Mouse (Mus musculus) liver, embryonic 14.5 days (tissue): ENCODE data around the gene Prkab1. TPM values are rescaled to one million over a fixed set of nuclear protein-coding genes. Genes with fewer than 3 reads are reported as not detected.

ENCODE experiments used
- ATAC-seq: fragments of 200-750 bp; cut with Nextera tagmentation; 2 replicates; pipeline ENCODE4 v1.8.0; 2017; ENCODE audit warnings: moderate number of reproducible peaks, mild to moderate bottlenecking, moderate library complexity; ENCODE audit not compliant: insufficient read depth
- DNase-seq, 3 experiments: peaks; one replicate each; pipeline ENCODE4 v3.0.0-alpha.2; 2012 to 2013; ENCODE audit warnings: low read depth in 3 of 3, low spot score in 3 of 3
- H3K27ac ChIP-seq: fragments of 300-500 bp; sonication (generic); 2 replicates; pipeline ENCODE4 v1.5.1; 2014; ENCODE audit warnings: moderate library complexity, mild to moderate bottlenecking, control low read depth, inconsistent platforms
- H3K27me3 ChIP-seq: fragments of 300-500 bp; sonication (generic); 2 replicates; pipeline ENCODE4 v1.6.1; 2014; ENCODE audit warnings: mild to moderate bottlenecking, low read length, moderate library complexity; ENCODE audit not compliant: control insufficient read depth, insufficient read depth
- H3K36me3 ChIP-seq: fragments of 300-500 bp; sonication (generic); replicated peaks from 2 replicates; pipeline ENCODE4 v1.6.1; 2014; ENCODE audit warnings: low read depth; ENCODE audit not compliant: control insufficient read depth, insufficient read depth
- H3K4me1 ChIP-seq, 2 experiments: fragments of 200-500 bp in 1 of 2; fragments of 300-500 bp in 1 of 2; sonication (generic) in 1 of 2; replicated peaks; 2 replicates each; pipeline ENCODE4 v1.6.1; 2012 to 2014; ENCODE audit warnings: antibody characterized with exemption in 1 of 2, inconsistent platforms in 1 of 2, low read length in 1 of 2; ENCODE audit not compliant: control insufficient read depth in 2 of 2, insufficient read depth in 2 of 2
- H3K4me2 ChIP-seq: fragments of 300-500 bp; sonication (generic); 2 replicates; pipeline ENCODE4 v1.6.1; 2014; ENCODE audit warnings: low read depth, mild to moderate bottlenecking, control low read depth, moderate library complexity
- H3K4me3 ChIP-seq, 2 experiments: fragments of 200-500 bp in 1 of 2; fragments of 300-500 bp in 1 of 2; sonication (generic) in 1 of 2; 2 replicates each; pipeline ENCODE4 v1.5.1; 2012 to 2014; ENCODE audit warnings: low read depth in 2 of 2, low read length in 2 of 2, mild to moderate bottlenecking in 2 of 2, control low read depth in 1 of 2, inconsistent platforms in 1 of 2, moderate library complexity in 1 of 2; ENCODE audit not compliant: insufficient read depth in 1 of 2
- H3K9ac ChIP-seq: fragments of 300-500 bp; sonication (generic); replicated peaks from 2 replicates; pipeline ENCODE4 v1.6.1; 2014; ENCODE audit warnings: mild to moderate bottlenecking, control low read depth, moderate library complexity
- H3K9me3 ChIP-seq: fragments of 300-500 bp; sonication (generic); 2 replicates; pipeline ENCODE4 v1.6.1; 2016; ENCODE audit warnings: low read length, mixed read lengths; ENCODE audit not compliant: control insufficient read depth
- CTCF ChIP-seq: IDR thresholded peaks from 2 replicates; pipeline ENCODE4 v1.5.1; 2016; ENCODE audit warnings: antibody characterized with exemption, low read depth, control low read depth
- EP300 ChIP-seq: IDR thresholded peaks from 2 replicates; pipeline ENCODE4 v1.6.1; 2016; ENCODE audit warnings: antibody characterized with exemption, low read depth
- WGBS: fragments of 180-500 bp; shearing (Covaris S2); extraction: QIAGEN DNeasy Blood & Tissue Kit; methylation state at CpG from one replicate; pipeline ENCODE4 v1.1.7; 2014; ENCODE audit not compliant: insufficient replicate concordance; 5-methylcytosine and 5-hydroxymethylcytosine counted together
- polyA plus RNA-seq, 2 experiments: library from polyadenylated mRNA; depleted of rRNA in 1 of 2; stranded (reverse) in 1 of 2; unstranded in 1 of 2; fragments of >200 nt; fragmentation: Nextera tagmentation in 1 of 2; extraction: Ambion mirVana in 1 of 2; gene quantifications; 2 replicates each; pipeline versions ENCODE4 v1.2.1 to v1.2.3; 2012 to 2014

Prkab1 gene
- polyA plus RNA-seq, 2 experiments = 67.2 to 69.3 TPM

DNA sequence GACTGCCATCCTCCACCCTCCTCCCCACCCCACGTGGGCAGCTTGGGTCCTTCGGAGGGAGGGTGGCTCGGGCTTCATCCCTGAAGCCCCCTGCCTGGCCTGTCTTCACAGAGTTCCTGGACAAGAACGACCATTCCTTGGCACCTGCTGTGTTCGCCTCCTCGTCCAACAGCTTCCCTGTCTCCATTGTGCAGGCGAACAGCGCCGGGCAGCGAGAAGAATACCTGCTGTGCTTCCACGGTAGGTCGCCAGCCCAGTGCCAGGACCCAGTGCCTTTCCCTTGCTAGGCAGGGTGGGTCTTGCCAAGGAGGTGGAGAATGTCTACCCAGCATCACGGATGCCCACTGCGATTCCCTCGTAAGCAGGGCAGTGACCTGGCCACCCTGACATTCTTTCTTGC, 30.2 kb downstream of the Prkab1 start:
- Histone ChIP-seq H3K9ac (no peak overlapping the region), H3K27me3 (no peaks in the 10 kb centered on the region), H3K36me3 (peaks cover 80% of the 10 kb centered on the region), H3K27ac (no peak overlapping the region), H3K4me1 (no peaks in the 10 kb centered on the region), H3K4me3 (no peak overlapping the region), H3K4me2 (no peak overlapping the region), H3K9me3 (no peaks in the 10 kb centered on the region)
- TF ChIP-seq EP300 (no peak), CTCF (no peak)
- WGBS = 95% methylated on average over 15 of the region's 15 CpGs
- DNase-seq (no peak), ATAC-seq (no peak)

GRCm38 (mm10) chr5:115991717-115992116, 32.6 kb downstream of the Prkab1 start:
- DNase-seq = no peak
- Histone ChIP-seq H3K36me3 (peaks cover 90% of the 10 kb centered on the region), H3K4me3 (no peak overlapping the region), H3K27ac (no peak overlapping the region), H3K4me2 (no peak overlapping the region), H3K4me1 (no peaks in the 10 kb centered on the region), H3K9ac (no peak overlapping the region), H3K27me3 (no peaks in the 10 kb centered on the region), H3K9me3 (no peaks in the 10 kb centered on the region)
- WGBS = 92% methylated on average over 11 of the region's 11 CpGs
- TF ChIP-seq CTCF (no peak), EP300 (no peak)
- ATAC-seq = no peak

GRCm38 (mm10) chr5:115987284-115987683, 37.0 kb downstream of the Prkab1 start:
- Histone ChIP-seq H3K27me3 (no peaks in the 10 kb centered on the region), H3K9ac (no peak overlapping the region), H3K4me2 (no peak overlapping the region), H3K36me3 (peaks cover 94% of the 10 kb centered on the region), H3K4me3 (no peak overlapping the region), H3K4me1 (no peaks in the 10 kb centered on the region), H3K9me3 (no peaks in the 10 kb centered on the region), H3K27ac (no peak overlapping the region)
- 91% methylated on average over 12 of the region's 12 CpGs for WGBS
- DNase-seq (no peak), ATAC-seq (no peak)
- TF ChIP-seq EP300 = no peak
- TF ChIP-seq CTCF = no peak

- TF ChIP-seq CTCF (no peak), EP300 (no peak)
- no peaks in the 10 kb centered on the region for H3K4me1 ChIP-seq
- no peaks in the 10 kb centered on the region for H3K27me3 ChIP-seq
- H3K27ac ChIP-seq = no peak overlapping the region
- peaks cover 96% of the 10 kb centered on the region for H3K36me3 ChIP-seq
- no peak overlapping the region for H3K9ac ChIP-seq
- H3K4me3 ChIP-seq = no peak overlapping the region
- ATAC-seq = no peak
- no peak overlapping the region for H3K4me2 ChIP-seq
- WGBS = 87% methylated on average over 11 of the region's 11 CpGs
- H3K9me3 ChIP-seq = no peaks in the 10 kb centered on the region
- no peak for DNase-seq
Measured at GRCm38 (mm10) chr5:115985101-115985500, 39.2 kb downstream of the Prkab1 start.

DNA sequence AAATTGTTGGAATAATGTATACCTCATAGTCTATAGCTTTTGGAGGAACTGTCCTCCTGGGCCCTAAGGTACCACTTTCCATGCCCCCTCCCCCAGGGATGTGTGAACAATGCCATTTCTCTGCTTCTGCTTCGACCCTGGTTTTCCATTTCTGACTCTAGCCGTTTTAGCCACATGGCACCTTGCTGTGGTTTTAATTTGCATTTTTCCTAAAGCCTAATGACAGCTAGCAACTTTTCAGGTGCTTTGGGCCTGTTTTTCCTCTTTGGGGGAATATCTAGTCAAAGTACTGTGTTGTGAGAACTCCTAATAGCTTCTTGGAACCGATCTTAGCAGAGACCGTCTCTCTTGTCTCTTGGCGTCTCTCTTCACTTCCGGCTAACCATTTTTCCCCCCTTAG, 39.9 kb downstream of the Prkab1 start:
- H3K4me3 ChIP-seq = no peak overlapping the region
- H3K4me1 ChIP-seq = no peaks in the 10 kb centered on the region
- H3K27me3 ChIP-seq = no peaks in the 10 kb centered on the region
- DNase-seq (no peak), ATAC-seq (no peak)
- WGBS = 91% methylated on average over 6 of the region's 6 CpGs
- TF ChIP-seq EP300 (no peak), CTCF (no peak)
- no peak overlapping the region for H3K9ac ChIP-seq
- peaks cover 96% of the 10 kb centered on the region for H3K36me3 ChIP-seq
- H3K4me2 ChIP-seq = no peak overlapping the region
- H3K9me3 ChIP-seq = no peaks in the 10 kb centered on the region
- no peak overlapping the region for H3K27ac ChIP-seq
